Mouse (Mus musculus): ENCODE measurements at regions not wholly inside any gene's neighbourhood (a gene's known extent, or its start where the extent isn't known, plus 50 kb on each side); places are given as distances from the start of the nearest gene placed in this dataset.

DNA sequence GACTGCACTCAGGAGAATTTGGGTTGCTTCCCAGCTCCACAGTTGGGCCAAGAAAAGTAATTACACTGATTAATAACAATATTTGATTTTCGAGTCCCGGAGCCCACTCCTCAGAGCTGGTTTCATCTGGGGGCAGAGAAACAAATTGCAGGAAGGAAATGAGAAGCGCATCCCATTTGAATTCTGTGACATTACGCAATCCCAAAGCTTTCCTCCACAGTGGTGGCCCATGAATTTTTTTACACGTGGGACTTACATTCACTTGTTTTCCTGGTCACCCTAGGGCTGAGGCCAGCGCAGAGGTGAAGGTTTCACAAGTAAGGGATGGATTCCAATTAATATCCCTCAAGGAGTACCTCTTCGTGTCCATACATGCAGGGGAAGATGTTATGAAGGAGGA lies 556.3 kb upstream of the Nrp1 start:
- H3K27me3 ChIP-seq (ENCODE audit: control insufficient read depth in 1 of 2, insufficient read depth in 2 of 2, low read length in 2 of 2) = no peaks in the 10 kb centered on the region
- H3K79me2 ChIP-seq (ENCODE audit: control insufficient read depth, insufficient read depth, low read length, poor library complexity) = no peaks in the 10 kb centered on the region
- H3K36me3 ChIP-seq (ENCODE audit: control insufficient read depth in 1 of 2, insufficient read depth in 2 of 2, low read length in 2 of 2) = no peaks in the 10 kb centered on the region
- no peak overlapping the region for H3K4me3 ChIP-seq (ENCODE audit: control insufficient read depth in 1 of 2, insufficient read depth in 1 of 2, low read depth in 2 of 2, low read length in 2 of 2)
- no peak overlapping the region for H3K27ac ChIP-seq (ENCODE audit: control insufficient read depth, low read depth, low read length)
- no peaks in the 10 kb centered on the region for H3K9me3 ChIP-seq (replicated peaks; ENCODE audit: insufficient read depth, low read length)
- H3K9ac ChIP-seq (ENCODE audit: control insufficient read depth, low read depth, low read length, poor library complexity, severe bottlenecking) = no peak overlapping the region
- no peak for DNase-seq (ENCODE audit: low read depth, low spot score)
- no peak for TF ChIP-seq MAX (IDR thresholded peaks at IDR 0.05; ENCODE audit: low read length)
- TF ChIP-seq ZMIZ1 (IDR thresholded peaks at IDR 0.05; ENCODE audit: low read depth, low read length) = no peak
- no peak for TF ChIP-seq GATA1 (IDR thresholded peaks at IDR 0.05; ENCODE audit: low read depth, low read length)
- no peak for TF ChIP-seq UBTF (IDR thresholded peaks at IDR 0.05; ENCODE audit: borderline replicate concordance, insufficient read depth, low read depth, low read length)
- TF ChIP-seq E2F4 (IDR thresholded peaks at IDR 0.05; ENCODE audit: borderline replicate concordance, low read depth, low read length) = no peak
- TF ChIP-seq POLR2A (IDR thresholded peaks at IDR 0.05; ENCODE audit: control insufficient read depth in 1 of 2, insufficient read depth in 1 of 2, low read depth in 1 of 2, low read length in 2 of 2, poor library complexity in 1 of 2) = no peak
- no peak for TF ChIP-seq SIN3A (IDR thresholded peaks at IDR 0.05; ENCODE audit: low read length)
- H3K4me1 ChIP-seq (ENCODE audit: control insufficient read depth in 1 of 2, insufficient read depth in 2 of 2, low read length in 2 of 2) = no peaks in the 10 kb centered on the region

- H3K4me1 ChIP-seq (ENCODE audit: control insufficient read depth in 1 of 2, insufficient read depth in 2 of 2, low read length in 2 of 2) = no peaks in the 10 kb centered on the region
- DNase-seq (ENCODE audit: low read depth, low spot score) = no peak
- no peak overlapping the region for H3K9ac ChIP-seq (ENCODE audit: control insufficient read depth, low read depth, low read length, poor library complexity, severe bottlenecking)
- TF ChIP-seq USF1 (IDR thresholded peaks at IDR 0.05; ENCODE audit: low read depth, low read length) (no peak), UBTF (IDR thresholded peaks at IDR 0.05; ENCODE audit: borderline replicate concordance, insufficient read depth, low read depth, low read length) (no peak), CHD1 (IDR thresholded peaks at IDR 0.05; ENCODE audit: low read depth, low read length) (no peak), ZMIZ1 (IDR thresholded peaks at IDR 0.05; ENCODE audit: low read depth, low read length) (no peak), POLR2AphosphoS2 (IDR thresholded peaks at IDR 0.05; ENCODE audit: low read length) (no peak), RCOR1 (IDR thresholded peaks at IDR 0.05; ENCODE audit: low read depth, low read length) (no peak), E2F4 (IDR thresholded peaks at IDR 0.05; ENCODE audit: borderline replicate concordance, low read depth, low read length) (no peak), NELFE (IDR thresholded peaks at IDR 0.05; ENCODE audit: low read depth, low read length) (no peak), ELF1 (IDR thresholded peaks at IDR 0.05; ENCODE audit: low read depth, low read length) (no peak), ZC3H11A (IDR thresholded peaks at IDR 0.05; ENCODE audit: low read depth, low read length) (no peak), CHD2 (IDR thresholded peaks at IDR 0.05; ENCODE audit: low read length) (no peak), SIN3A (IDR thresholded peaks at IDR 0.05; ENCODE audit: low read length) (no peak), MAFK (IDR thresholded peaks at IDR 0.05; ENCODE audit: borderline replicate concordance, low read depth, low read length) (no peak), MYC (IDR thresholded peaks at IDR 0.05; ENCODE audit: low read depth, low read length) (no peak)
- no peak overlapping the region for H3K27ac ChIP-seq (ENCODE audit: control insufficient read depth, low read depth, low read length)
- H3K36me3 ChIP-seq (ENCODE audit: control insufficient read depth in 1 of 2, insufficient read depth in 2 of 2, low read length in 2 of 2) = no peaks in the 10 kb centered on the region
- no peaks in the 10 kb centered on the region for H3K79me2 ChIP-seq (ENCODE audit: control insufficient read depth, insufficient read depth, low read length, poor library complexity)
- H3K4me3 ChIP-seq (ENCODE audit: control insufficient read depth in 1 of 2, insufficient read depth in 1 of 2, low read depth in 2 of 2, low read length in 2 of 2) = no peak overlapping the region
- H3K27me3 ChIP-seq (ENCODE audit: control insufficient read depth in 1 of 2, insufficient read depth in 2 of 2, low read length in 2 of 2) = no peaks in the 10 kb centered on the region
- no peaks in the 10 kb centered on the region for H3K9me3 ChIP-seq (replicated peaks; ENCODE audit: insufficient read depth, low read length)
Observed at GRCm38 (mm10) chr8:127802661-127803333, 555.6 kb upstream of the Nrp1 start.
